Mouse (Mus musculus) stomach, embryonic 14.5 days (tissue): Measurements from ENCODE around the gene Gm21972. TPM values are rescaled to one million over a fixed set of nuclear protein-coding genes. Genes with fewer than 3 reads are reported as not detected.

ENCODE experiments used
- ATAC-seq: fragments of 200-750 bp; cut with Nextera tagmentation; 2 replicates; pipeline ENCODE4 v1.8.0; 2017; ENCODE audit warnings: low read depth, moderate TSS enrichment; ENCODE audit not compliant: insufficient number of reproducible peaks, insufficient read depth, low FRiP score
- H3K27ac ChIP-seq: fragments of 300-500 bp; sonication (generic); 2 replicates; pipeline ENCODE4 v1.5.1; 2014; ENCODE audit warnings: mild to moderate bottlenecking, low read length, moderate library complexity, mixed read lengths
- H3K27me3 ChIP-seq: fragments of 300-500 bp; sonication (generic); 2 replicates; pipeline ENCODE4 v1.6.1; 2014; ENCODE audit warnings: low read length, control low read depth, mixed read lengths; ENCODE audit not compliant: control insufficient read depth, insufficient read depth
- H3K36me3 ChIP-seq: fragments of 300-500 bp; sonication (generic); 2 replicates; pipeline ENCODE4 v1.6.1; 2014; ENCODE audit warnings: mild to moderate bottlenecking, control low read depth, low read length, moderate library complexity, mixed read lengths; ENCODE audit not compliant: control insufficient read depth, insufficient read depth
- H3K4me1 ChIP-seq: fragments of 300-500 bp; sonication (generic); 2 replicates; pipeline ENCODE4 v1.6.1; 2014; ENCODE audit warnings: low read length, control low read depth, mixed read lengths; ENCODE audit not compliant: control insufficient read depth, insufficient read depth
- H3K4me2 ChIP-seq: fragments of 300-500 bp; sonication (generic); replicated peaks from 2 replicates; pipeline ENCODE4 v1.6.1; 2014; ENCODE audit warnings: low read depth, low read length, control low read depth
- H3K4me3 ChIP-seq: fragments of 300-500 bp; sonication (generic); 2 replicates; pipeline ENCODE4 v1.5.1; 2014; ENCODE audit warnings: low read depth, low read length, control low read depth
- H3K9ac ChIP-seq: fragments of 300-500 bp; sonication (generic); replicated peaks from 2 replicates; pipeline ENCODE4 v1.6.1; 2014; ENCODE audit warnings: low read depth, mild to moderate bottlenecking, control low read depth, low read length, moderate library complexity, mixed read lengths
- H3K9me3 ChIP-seq: fragments of 300-500 bp; sonication (generic); 2 replicates; pipeline ENCODE4 v1.6.1; 2016; ENCODE audit warnings: low read depth, low read length, control low read depth; ENCODE audit not compliant: control insufficient read depth
- WGBS: fragments of 180-500 bp; shearing (Covaris S2); extraction: QIAGEN DNeasy Blood & Tissue Kit; methylation state at CpG from one replicate; pipeline ENCODE4 v1.1.7; 2014; 5-methylcytosine and 5-hydroxymethylcytosine counted together
- polyA plus RNA-seq: library from polyadenylated mRNA; unstranded; fragments of >200 nt; fragmentation: Nextera tagmentation; extraction: Ambion mirVana; gene quantifications from 2 replicates; pipeline ENCODE4 v1.2.1, GENCODE M21; 2014

The Gm21972 gene
- polyA plus RNA-seq = not detected in 2 replicates

- Histone ChIP-seq H3K4me3 (no peak within 1 kb of the TSS), H3K27me3 (no peaks in the 10 kb centered on the region), H3K9ac (no peak within 1 kb of the TSS), H3K4me1 (no peaks in the 10 kb centered on the region), H3K36me3 (peaks cover 61% of the 10 kb centered on the region), H3K9me3 (no peaks in the 10 kb centered on the region), H3K4me2 (no peak within 1 kb of the TSS), H3K27ac (no peak within 1 kb of the TSS)
- ATAC-seq = no peak
- WGBS = 92% methylated on average over 4 of the region's 4 CpGs
These were observed at the start of gene Gm21972 for GRCm38 (mm10) chr1:86133337-86133736. Gene Gm21972, plus strand, starts transcription at chr1:86133637.

- H3K4me3 ChIP-seq = no peak overlapping the region
- H3K9ac ChIP-seq = no peak overlapping the region
- 82% methylated on average over 7 of the region's 7 CpGs for WGBS
- no peaks in the 10 kb centered on the region for H3K27me3 ChIP-seq
- H3K9me3 ChIP-seq = no peaks in the 10 kb centered on the region
- no peak overlapping the region for H3K4me2 ChIP-seq
- H3K4me1 ChIP-seq = no peaks in the 10 kb centered on the region
- H3K27ac ChIP-seq = no peak overlapping the region
- no peak for ATAC-seq
- H3K36me3 ChIP-seq = peaks cover 43% of the 10 kb centered on the region
These were observed 39.0 kb upstream of the Gm21972 start for GRCm38 (mm10) chr1:86094413-86094812.

- no peak overlapping the region for H3K4me3 ChIP-seq
- H3K9ac ChIP-seq = no peak overlapping the region
- no peak for ATAC-seq
- H3K4me2 ChIP-seq = no peak overlapping the region
- no peaks in the 10 kb centered on the region for H3K27me3 ChIP-seq
- H3K9me3 ChIP-seq = no peaks in the 10 kb centered on the region
- 83% methylated on average over 1 of the region's 1 CpGs for WGBS
- no peak overlapping the region for H3K27ac ChIP-seq
- no peaks in the 10 kb centered on the region for H3K4me1 ChIP-seq
- H3K36me3 ChIP-seq = peaks cover 2% of the 10 kb centered on the region; the same call in 1 of the 2 replicates
These were observed 28.4 kb upstream of the Gm21972 start for GRCm38 (mm10) chr1:86105054-86105453.

- 0 out of 2 replicates have a peak within 1 kb of the TSS, but pooled peaks have one; percentile 1 for H3K27ac ChIP-seq
- H3K4me1 ChIP-seq = no peaks in the 10 kb centered on the region
- no peak within 1 kb of the TSS for H3K9ac ChIP-seq
- no peak within 1 kb of the TSS for H3K4me2 ChIP-seq
- H3K9me3 ChIP-seq = no peaks in the 10 kb centered on the region
- no peaks in the 10 kb centered on the region for H3K27me3 ChIP-seq
- peaks cover under 1% of the 10 kb centered on the region for H3K36me3 ChIP-seq
- WGBS = 43% methylated on average over 6 of the region's 6 CpGs
- no peak within 1 kb of the TSS for H3K4me3 ChIP-seq
- peak; percentile 63; the same call in 1 of the 2 replicates for ATAC-seq
These were observed 21.7 kb upstream of the Gm21972 start, which contains the start of gene Htr2b for GRCm38 (mm10) chr1:86111779-86112178. Gene Htr2b, minus strand, starts transcription at chr1:86111970.

- Histone ChIP-seq H3K27ac (no peak overlapping the region), H3K36me3 (peaks cover 10% of the 10 kb centered on the region), H3K4me3 (no peak overlapping the region), H3K4me2 (no peak overlapping the region), H3K27me3 (no peaks in the 10 kb centered on the region), H3K4me1 (no peaks in the 10 kb centered on the region), H3K9ac (no peak overlapping the region), H3K9me3 (no peaks in the 10 kb centered on the region)
- ATAC-seq = no peak
- WGBS = 86% methylated on average over 3 of the region's 3 CpGs
These were observed 19.3 kb upstream of the Gm21972 start for GRCm38 (mm10) chr1:86114141-86114540.

- Histone ChIP-seq H3K4me3 (no peak overlapping the region), H3K4me2 (no peak overlapping the region), H3K27ac (no peak overlapping the region), H3K36me3 (peaks cover 30% of the 10 kb centered on the region), H3K9ac (no peak overlapping the region), H3K27me3 (no peaks in the 10 kb centered on the region), H3K4me1 (no peaks in the 10 kb centered on the region), H3K9me3 (no peaks in the 10 kb centered on the region)
- ATAC-seq = no peak
- 87% methylated on average over 4 of the region's 4 CpGs for WGBS
These were observed 13.9 kb upstream of the Gm21972 start for GRCm38 (mm10) chr1:86119549-86119948.

GRCm38 (mm10) chr1:86126036-86126435 lies 7.4 kb upstream of the Gm21972 start:
- H3K9me3 ChIP-seq = no peaks in the 10 kb centered on the region
- no peak overlapping the region for H3K27ac ChIP-seq
- H3K4me3 ChIP-seq = no peak overlapping the region
- no peaks in the 10 kb centered on the region for H3K27me3 ChIP-seq
- H3K9ac ChIP-seq = no peak overlapping the region
- ATAC-seq = no peak
- no peaks in the 10 kb centered on the region for H3K4me1 ChIP-seq
- H3K4me2 ChIP-seq = no peak overlapping the region
- peaks cover 53% of the 10 kb centered on the region for H3K36me3 ChIP-seq
- WGBS = 94% methylated on average over 2 of the region's 2 CpGs

GRCm38 (mm10) chr1:86135315-86135714 lies 1.9 kb downstream of the Gm21972 start:
- H3K27me3 ChIP-seq = no peaks in the 10 kb centered on the region
- H3K4me1 ChIP-seq = no peaks in the 10 kb centered on the region
- no peak for ATAC-seq
- peaks cover 61% of the 10 kb centered on the region for H3K36me3 ChIP-seq
- no peak overlapping the region for H3K27ac ChIP-seq
- no peak overlapping the region for H3K4me2 ChIP-seq
- H3K9me3 ChIP-seq = no peaks in the 10 kb centered on the region
- WGBS = 89% methylated on average over 6 of the region's 6 CpGs
- no peak overlapping the region for H3K4me3 ChIP-seq
- no peak overlapping the region for H3K9ac ChIP-seq

GRCm38 (mm10) chr1:86141081-86141480 lies 7.6 kb downstream of the Gm21972 start:
- Histone ChIP-seq H3K4me2 (no peak overlapping the region), H3K27ac (no peak overlapping the region), H3K27me3 (no peaks in the 10 kb centered on the region), H3K36me3 (peaks cover 31% of the 10 kb centered on the region), H3K9ac (no peak overlapping the region), H3K9me3 (no peaks in the 10 kb centered on the region), H3K4me1 (no peaks in the 10 kb centered on the region), H3K4me3 (no peak overlapping the region)
- no peak for ATAC-seq
- 89% methylated on average over 3 of the region's 3 CpGs for WGBS
